Mouse (Mus musculus): ENCODE results near the gene Dhx32. TPM values are rescaled to one million over a fixed set of nuclear protein-coding genes. Genes with fewer than 3 reads are reported as not detected.

Dhx32 gene
- total and polyA plus RNA-seq, 3 experiments: 27.7 to 47.4 (median 41.5) TPM

- intact Hi-C loops (cut with DNase I): no loop called here
- Histone ChIP-seq H3K9ac (ENCODE audit: low read depth, low read length) (peak overlapping the region; percentile 44), H3K27ac (peak overlapping the region; percentile 88), H3K79me2 (replicated peaks; ENCODE audit: control insufficient read depth, insufficient read depth, low read length) (no peaks in the 10 kb centered on the region), H3K36me3 (ENCODE audit: control insufficient read depth, insufficient read depth, low read length) (peaks cover 2% of the 10 kb centered on the region; the same call in 1 of the 2 replicates), H3K27me3 (ENCODE audit: control insufficient read depth, insufficient read depth, low read length) (no peaks in the 10 kb centered on the region), H3K4me1 (ENCODE audit: control insufficient read depth, insufficient read depth, low read length) (peaks cover 15% of the 10 kb centered on the region), H3K4me3 (no peak overlapping the region)
- peak; percentile 31 to 36 for DNase-seq
- 28% methylated on average over 11 of the region's 11 CpGs for WGBS
- TF ChIP-seq POLR2A (IDR thresholded peaks at IDR 0.05; ENCODE audit: insufficient read depth, low read depth, low read length) (peak; percentile 30; the same call in 1 of the 2 replicates), CTCF (IDR thresholded peaks at IDR 0.05) (no peak), EP300 (IDR thresholded peaks at IDR 0.05; ENCODE audit: insufficient read depth, low read depth, low read length) (no peak)
Measured at GRCm38 (mm10) chr7:133730324-133731191, 52.0 kb downstream of the Dhx32 start.

DNA sequence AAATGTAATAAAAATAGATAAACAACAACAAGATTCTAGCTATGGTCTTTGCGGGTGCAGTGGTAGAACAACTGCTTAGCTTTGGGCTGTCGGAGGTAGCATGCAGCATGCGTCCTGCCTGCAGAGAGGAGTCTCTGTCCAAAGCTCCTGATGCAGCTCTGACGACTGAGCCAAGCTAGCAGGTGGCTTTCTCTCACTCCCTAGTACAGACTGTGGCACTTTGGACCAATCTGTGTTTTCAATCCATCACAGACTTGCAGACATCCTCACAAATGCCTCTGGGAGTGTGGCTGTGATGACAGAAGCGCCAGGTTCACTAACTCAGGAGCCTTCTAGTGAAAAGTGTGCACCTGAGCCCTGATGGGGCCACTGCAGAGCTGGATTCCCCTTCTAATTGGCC, 53.2 kb downstream of the Dhx32 start:
- Histone ChIP-seq H3K27me3 (ENCODE audit: control insufficient read depth, insufficient read depth, low read length) (no peaks in the 10 kb centered on the region), H3K36me3 (ENCODE audit: control insufficient read depth, insufficient read depth, low read length) (peaks cover 2% of the 10 kb centered on the region; the same call in 1 of the 2 replicates), H3K9ac (ENCODE audit: low read depth, low read length) (no peak overlapping the region), H3K27ac (peak overlapping the region; percentile 88), H3K4me1 (ENCODE audit: control insufficient read depth, insufficient read depth, low read length) (peaks cover 15% of the 10 kb centered on the region), H3K79me2 (replicated peaks; ENCODE audit: control insufficient read depth, insufficient read depth, low read length) (no peaks in the 10 kb centered on the region), H3K4me3 (no peak overlapping the region)
- intact Hi-C loops (cut with DNase I): loop anchor here (5.0 kb wide), 1 partner anchor 43 kb away; no protein-coding TSS in a partner anchor
- 80% methylated on average over 5 of the region's 5 CpGs for WGBS
- no peak for DNase-seq
- TF ChIP-seq POLR2A (IDR thresholded peaks at IDR 0.05; ENCODE audit: insufficient read depth, low read depth, low read length) (no peak), CTCF (IDR thresholded peaks at IDR 0.05) (no peak), EP300 (IDR thresholded peaks at IDR 0.05; ENCODE audit: insufficient read depth, low read depth, low read length) (no peak)

GRCm38 (mm10) chr7:133727027-133727426, 55.5 kb downstream of the Dhx32 start:
- Histone ChIP-seq H3K27me3 (ENCODE audit: control insufficient read depth, insufficient read depth, low read length) (no peaks in the 10 kb centered on the region), H3K4me3 (no peak overlapping the region), H3K79me2 (replicated peaks; ENCODE audit: control insufficient read depth, insufficient read depth, low read length) (no peaks in the 10 kb centered on the region), H3K36me3 (ENCODE audit: control insufficient read depth, insufficient read depth, low read length) (peaks cover 2% of the 10 kb centered on the region; the same call in 1 of the 2 replicates), H3K27ac (peak overlapping the region; percentile 56), H3K4me1 (ENCODE audit: control insufficient read depth, insufficient read depth, low read length) (peaks cover 12% of the 10 kb centered on the region), H3K9ac (ENCODE audit: low read depth, low read length) (no peak overlapping the region)
- TF ChIP-seq EP300 (IDR thresholded peaks at IDR 0.05; ENCODE audit: insufficient read depth, low read depth, low read length) (0 out of 2 replicates have a peak, but pooled peaks have one; percentile 56), POLR2A (IDR thresholded peaks at IDR 0.05; ENCODE audit: insufficient read depth, low read depth, low read length) (no peak)
- peak in 1 of 2 experiments; percentile 30 for DNase-seq
- intact Hi-C loops (cut with DNase I): loop anchor here (5.0 kb wide), 1 partner anchor 45 kb away; no protein-coding TSS in a partner anchor
- WGBS: 56% methylated on average over 6 of the region's 6 CpGs

DNA sequence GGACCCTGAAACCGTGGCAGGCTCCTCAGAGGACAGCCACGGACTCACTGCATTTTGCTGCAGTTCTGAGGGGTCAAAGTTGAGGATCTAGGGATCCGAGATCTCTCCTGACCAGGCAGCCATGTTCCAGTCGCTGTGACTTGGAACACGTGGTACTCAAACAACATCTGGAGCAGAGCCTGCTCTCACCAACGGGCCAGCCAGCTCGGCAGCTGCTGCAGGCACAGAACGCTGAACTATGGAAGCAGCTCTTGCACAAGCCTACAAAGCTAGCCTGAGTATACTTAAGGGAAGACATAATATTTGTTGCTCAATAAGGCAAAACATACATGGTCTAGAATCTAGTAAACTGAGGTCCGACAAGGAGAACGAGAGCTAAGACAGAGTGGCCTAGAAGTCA, 57.0 kb downstream of the Dhx32 start:
- H3K79me2 ChIP-seq (replicated peaks; ENCODE audit: control insufficient read depth, insufficient read depth, low read length): no peaks in the 10 kb centered on the region
- peaks cover 5% of the 10 kb centered on the region for H3K4me1 ChIP-seq (ENCODE audit: control insufficient read depth, insufficient read depth, low read length)
- no peak overlapping the region for H3K4me3 ChIP-seq
- WGBS: 71% methylated on average over 10 of the region's 10 CpGs
- no peaks in the 10 kb centered on the region for H3K27me3 ChIP-seq (ENCODE audit: control insufficient read depth, insufficient read depth, low read length)
- peaks cover 2% of the 10 kb centered on the region; the same call in 1 of the 2 replicates for H3K36me3 ChIP-seq (ENCODE audit: control insufficient read depth, insufficient read depth, low read length)
- TF ChIP-seq EP300 (IDR thresholded peaks at IDR 0.05; ENCODE audit: insufficient read depth, low read depth, low read length) (no peak), POLR2A (IDR thresholded peaks at IDR 0.05; ENCODE audit: insufficient read depth, low read depth, low read length) (no peak), CTCF (IDR thresholded peaks at IDR 0.05) (no peak)
- H3K9ac ChIP-seq (ENCODE audit: low read depth, low read length): no peak overlapping the region
- DNase-seq: peak; percentile 50 to 52
- intact Hi-C loops (cut with DNase I): loop anchor here (5.0 kb wide), 1 partner anchor 47 kb away; no protein-coding TSS in a partner anchor
- peak overlapping the region; percentile 20 for H3K27ac ChIP-seq

GRCm38 (mm10) chr7:133724844-133725243, 57.7 kb downstream of the Dhx32 start:
- 63% methylated on average over 10 of the region's 10 CpGs for WGBS

More at GRCm38 (mm10) chr7:133724844-133725243, 57.7 kb downstream of the Dhx32 start:
- Histone ChIP-seq H3K79me2 (replicated peaks; ENCODE audit: control insufficient read depth, insufficient read depth, low read length) (no peaks in the 10 kb centered on the region), H3K27me3 (ENCODE audit: control insufficient read depth, insufficient read depth, low read length) (no peaks in the 10 kb centered on the region), H3K9ac (ENCODE audit: low read depth, low read length) (no peak overlapping the region), H3K4me3 (no peak overlapping the region), H3K27ac (no peak overlapping the region), H3K4me1 (ENCODE audit: control insufficient read depth, insufficient read depth, low read length) (peaks cover 2% of the 10 kb centered on the region; the same call in 1 of the 2 replicates), H3K36me3 (ENCODE audit: control insufficient read depth, insufficient read depth, low read length) (no peaks in the 10 kb centered on the region; the same call in 1 of the 2 replicates)
- intact Hi-C loops (cut with DNase I): loop anchor here (5.0 kb wide), 2 partner anchors 47 to 58 kb away; no protein-coding TSS in a partner anchor
- DNase-seq: no peak
- TF ChIP-seq POLR2A (IDR thresholded peaks at IDR 0.05; ENCODE audit: insufficient read depth, low read depth, low read length) (no peak), EP300 (IDR thresholded peaks at IDR 0.05; ENCODE audit: insufficient read depth, low read depth, low read length) (no peak), CTCF (IDR thresholded peaks at IDR 0.05) (no peak)
